Mouse (Mus musculus) urinary bladder, postnatal 10 days (tissue): ENCODE data around the gene Robo1.

Experiments
- DNase-seq: peaks from one replicate; pipeline ENCODE4 v3.0.0; 2022; ENCODE audit warnings: low spot score

Gene Robo1

GRCm38 (mm10) chr16:72307537-72308330 lies at the start of gene Robo1:
Gene Robo1, plus strand, starts transcription at chr16:72308306.
- no peak for DNase-seq

DNA sequence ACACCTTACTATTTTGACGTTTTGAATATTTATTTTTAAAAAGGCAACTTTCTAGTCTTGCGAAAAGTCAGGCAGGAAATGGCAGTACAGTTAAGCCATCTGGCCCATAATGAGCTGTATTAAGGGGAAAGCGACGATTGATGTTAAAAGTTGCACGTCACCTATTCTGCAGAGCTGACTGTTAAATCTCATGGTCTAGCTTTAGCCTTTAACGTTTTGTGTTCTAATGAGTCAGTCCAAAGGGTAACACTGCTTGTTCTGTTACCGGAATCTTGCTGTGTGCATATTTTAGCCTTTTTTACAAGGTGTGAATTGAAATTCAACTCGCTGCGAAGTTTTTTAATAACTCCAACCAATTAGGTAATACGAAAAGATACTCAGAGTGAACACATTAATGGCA lies 40.3 kb upstream of the Robo1 start:
- DNase-seq = no peak

DNA sequence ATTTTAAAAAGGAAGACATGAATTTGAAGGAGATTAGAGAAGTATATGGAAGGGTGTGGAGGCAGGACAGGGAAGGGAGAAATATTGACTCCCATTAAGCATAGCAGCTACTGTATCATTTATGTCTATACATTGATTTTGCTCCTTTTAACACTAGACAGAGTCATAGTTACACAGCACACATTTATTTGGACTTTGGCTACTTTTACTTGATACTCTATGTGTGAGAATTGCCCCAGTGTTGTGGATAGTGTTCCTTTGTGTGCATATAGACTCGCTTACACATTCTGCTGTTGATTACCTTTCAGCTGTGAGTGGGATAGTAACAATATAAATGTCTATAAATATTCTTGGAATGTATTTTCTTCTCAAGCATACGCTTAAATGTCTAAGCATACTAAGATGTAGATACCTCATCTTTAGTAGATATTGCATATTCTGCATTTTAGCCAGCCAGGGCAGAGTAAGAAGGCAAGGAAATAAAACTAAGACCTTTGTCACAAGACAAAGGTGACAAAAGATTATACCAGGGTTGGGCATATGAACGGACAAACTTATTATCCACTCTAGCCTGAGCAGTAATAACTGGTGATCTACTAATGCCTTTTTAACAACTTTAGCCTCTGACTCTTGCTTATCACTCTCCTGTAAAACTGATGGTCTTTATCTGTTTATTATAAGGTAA lies 31.6 kb upstream of the Robo1 start:
- no peak for DNase-seq

DNA sequence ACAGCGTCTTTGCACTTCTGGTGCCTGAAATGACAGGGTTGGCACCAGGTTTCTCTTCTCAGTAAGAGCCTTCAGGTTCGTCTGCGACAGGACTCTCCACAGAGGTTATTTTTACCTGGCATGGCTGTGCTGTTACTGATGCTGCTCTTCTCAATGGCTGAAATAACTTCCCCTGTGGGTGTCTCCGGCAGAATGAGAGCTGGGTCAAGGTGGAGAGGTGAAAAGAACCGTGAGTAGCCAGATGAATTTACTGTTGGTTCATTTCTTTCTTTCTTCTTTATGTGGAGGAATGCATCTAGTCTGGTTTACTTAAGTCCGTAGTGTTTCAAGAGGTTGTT lies 194 bp downstream of the Robo1 start:
- no peak for DNase-seq

GRCm38 (mm10) chr16:72327321-72327720 lies 19.2 kb downstream of the Robo1 start:
- DNase-seq = no peak

- no peak for DNase-seq
Observed at GRCm38 (mm10) chr16:72328579-72328978, 20.5 kb downstream of the Robo1 start.

DNA sequence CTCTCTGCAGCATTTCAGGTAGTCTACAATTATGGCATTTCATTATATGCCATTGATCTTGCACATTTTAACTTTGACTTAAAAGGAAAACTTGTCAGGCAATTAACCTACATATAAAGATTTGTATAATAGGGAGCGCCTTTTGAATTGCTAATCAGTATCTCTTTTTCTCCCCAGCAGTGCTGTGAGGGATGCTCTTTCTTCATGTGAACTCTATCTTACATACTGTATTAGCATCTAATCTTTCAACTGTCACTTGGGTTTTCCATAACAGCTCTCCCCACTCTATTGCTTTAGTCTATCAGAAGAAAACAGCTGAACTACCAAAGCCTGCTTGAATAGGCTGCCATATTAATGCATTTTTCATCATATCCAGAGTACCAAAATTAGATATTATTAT lies 29.7 kb downstream of the Robo1 start:
- DNase-seq = no peak

DNA sequence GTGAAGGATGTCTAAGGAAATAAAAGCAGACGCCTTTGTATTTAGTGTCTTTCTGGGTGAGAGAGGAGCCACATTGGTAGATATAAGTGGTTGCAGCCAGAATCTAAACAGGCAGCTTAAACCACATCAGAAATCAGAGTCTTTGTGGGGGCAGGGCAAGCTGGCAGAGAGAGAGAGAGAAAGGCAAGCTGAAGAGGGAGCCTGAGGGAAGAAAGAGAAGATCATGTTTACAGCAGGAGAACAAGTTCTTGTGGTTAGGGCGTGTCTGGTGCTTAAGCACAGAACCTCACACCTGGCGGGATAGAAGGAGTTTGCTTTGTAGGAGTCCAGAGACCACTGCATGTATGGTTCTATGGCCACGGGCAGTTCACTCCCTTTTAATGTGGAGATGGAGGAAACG lies 42.3 kb downstream of the Robo1 start:
- no peak for DNase-seq

DNA sequence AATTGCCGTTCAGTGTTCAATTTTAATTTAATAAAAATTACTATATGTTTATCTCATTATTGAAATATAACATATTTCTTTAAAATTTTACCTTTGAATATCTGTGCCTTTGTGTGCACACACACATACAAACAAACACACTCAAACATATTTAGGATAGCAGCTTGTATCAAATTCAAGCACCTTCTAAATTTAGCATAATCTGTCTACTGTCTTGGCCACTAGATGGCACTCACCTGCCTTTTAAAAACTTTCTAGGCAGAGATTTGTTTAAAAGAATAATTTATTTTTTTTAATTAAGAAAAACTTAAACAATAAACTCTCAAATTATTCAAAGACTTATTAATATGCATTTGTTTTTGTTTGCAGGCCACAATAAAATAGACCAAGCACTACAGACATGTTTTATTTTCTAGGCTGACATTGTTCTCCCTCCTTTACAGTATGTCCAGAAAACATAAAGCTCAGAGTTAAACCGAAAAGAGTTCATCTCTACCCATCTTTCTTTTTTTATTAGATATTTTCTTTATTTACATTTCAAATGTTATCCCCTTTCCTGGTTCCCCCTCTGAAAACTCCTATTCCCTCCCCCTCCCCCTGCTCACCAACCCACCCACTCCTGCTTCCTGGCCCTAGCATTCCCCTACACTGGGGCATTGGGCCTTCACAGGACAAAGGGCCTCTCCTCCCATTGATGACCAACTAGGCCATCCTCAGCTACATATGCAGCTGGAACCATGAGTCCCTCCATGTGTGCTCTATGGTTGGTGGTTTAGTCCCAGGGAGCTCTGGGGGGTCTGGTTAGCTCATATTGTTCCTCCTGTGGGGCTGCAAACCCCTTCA lies 48.6 kb downstream of the Robo1 start:
- no peak for DNase-seq

- no peak for DNase-seq
Observed at GRCm38 (mm10) chr16:72376896-72377295, 68.8 kb downstream of the Robo1 start.

DNA sequence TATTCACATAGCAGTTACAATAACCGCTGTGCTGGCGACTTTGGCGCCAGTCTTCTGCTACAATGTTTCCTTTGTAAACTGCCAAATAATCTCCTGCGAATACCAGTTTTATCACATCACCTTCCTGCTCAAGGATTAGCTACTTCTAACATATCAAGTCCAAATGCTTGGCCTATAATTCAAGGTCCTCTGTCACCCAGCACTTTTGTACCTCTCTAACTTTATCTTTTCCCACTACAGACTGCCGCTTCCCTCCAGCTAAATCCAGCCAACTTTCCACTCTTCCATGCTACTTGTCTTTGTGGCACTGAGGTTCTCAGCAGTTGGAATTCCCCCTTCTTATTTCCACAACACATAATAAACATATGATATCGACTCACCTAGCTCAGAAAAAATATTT lies 73.7 kb downstream of the Robo1 start:
- no peak for DNase-seq

DNA sequence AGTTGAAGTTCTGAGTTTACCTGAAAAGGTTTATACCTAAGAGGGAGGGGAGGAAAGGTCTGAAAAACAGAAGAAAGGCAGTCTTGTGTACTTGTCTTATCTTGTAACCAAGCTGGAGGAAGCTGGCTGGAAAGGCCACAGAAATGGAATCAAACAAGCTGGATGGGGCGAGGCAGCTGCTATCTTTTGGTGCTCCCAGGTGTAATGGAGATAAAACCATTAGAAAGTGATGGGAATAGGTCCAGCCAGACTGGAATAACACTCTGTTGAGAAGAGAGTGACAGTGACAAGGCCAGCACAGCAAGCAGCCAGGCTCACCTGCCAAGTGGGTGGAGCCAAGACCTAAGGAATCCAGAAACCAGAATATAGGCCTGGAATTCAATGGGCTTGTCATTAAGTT lies 75.5 kb downstream of the Robo1 start:
- no peak for DNase-seq

- DNase-seq = no peak
Observed at GRCm38 (mm10) chr16:72393512-72393911, 85.4 kb downstream of the Robo1 start.

DNA sequence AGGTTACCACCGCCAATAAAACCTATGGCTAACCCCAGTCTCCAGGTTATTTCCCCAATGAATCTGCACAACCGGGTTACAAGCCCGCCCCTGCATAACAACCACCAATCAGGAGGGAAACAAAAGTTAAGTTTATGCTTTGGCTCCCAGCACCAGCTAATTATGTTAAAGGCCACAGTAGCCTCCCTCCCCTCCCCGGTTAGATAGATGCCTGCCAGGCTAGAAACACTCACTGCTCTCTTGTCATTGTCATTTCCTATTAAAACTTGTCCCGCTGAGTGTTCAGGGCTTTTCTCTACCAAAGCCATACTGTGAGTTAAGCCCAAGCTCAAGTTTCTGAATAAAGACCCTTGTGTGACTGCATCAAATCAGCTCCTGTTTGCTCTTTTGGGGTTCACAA lies 90.7 kb downstream of the Robo1 start:
- no peak for DNase-seq

GRCm38 (mm10) chr16:72402381-72402780 lies 94.3 kb downstream of the Robo1 start:
- DNase-seq = no peak

DNA sequence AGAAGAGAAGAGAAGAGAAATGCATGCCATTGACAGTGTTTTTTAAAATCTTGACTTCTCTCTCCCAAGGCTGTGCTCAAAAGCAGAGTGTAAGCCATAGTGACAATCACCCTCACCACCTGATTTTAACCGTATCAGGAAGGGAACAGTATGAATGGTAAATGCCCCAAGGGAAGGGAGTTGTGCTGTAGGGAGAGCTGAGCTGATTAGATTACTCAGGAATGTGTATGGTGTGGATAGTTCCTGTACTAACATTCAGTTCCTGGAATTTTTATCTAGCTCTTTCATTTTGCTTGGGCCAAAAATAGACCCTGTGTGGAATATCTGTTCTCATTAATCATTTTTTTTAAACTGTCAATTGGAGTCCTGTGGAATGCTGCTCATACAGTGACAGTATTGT lies 101.7 kb downstream of the Robo1 start:
- no peak for DNase-seq

DNA sequence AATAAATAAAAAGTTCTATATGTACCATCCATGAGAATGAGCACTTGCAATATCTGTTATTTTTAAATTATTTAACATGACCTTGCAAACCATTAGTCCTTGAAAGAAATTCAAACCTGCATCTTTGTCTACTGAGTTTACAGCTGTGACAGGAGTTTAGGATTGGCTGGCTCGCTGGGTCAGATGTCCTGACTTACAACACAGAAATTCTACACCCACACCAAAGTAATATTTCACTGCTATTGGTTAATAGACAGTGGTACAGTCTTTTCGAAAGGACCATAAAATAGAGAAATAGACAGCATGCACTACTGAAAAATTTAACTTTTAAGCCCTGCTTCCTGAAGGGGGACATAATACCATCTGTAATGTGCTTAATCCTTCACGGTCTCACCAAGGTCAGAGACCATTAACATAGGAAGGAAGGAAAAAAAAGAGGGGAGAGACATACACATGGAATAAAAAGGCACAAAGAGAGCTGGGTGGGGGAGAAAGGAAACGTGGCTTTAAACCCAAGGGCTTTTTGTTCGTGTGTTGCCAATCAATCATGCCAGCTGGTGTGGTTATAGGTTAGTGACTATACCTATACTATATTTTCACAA lies 103.7 kb downstream of the Robo1 start:
- DNase-seq = no peak

DNA sequence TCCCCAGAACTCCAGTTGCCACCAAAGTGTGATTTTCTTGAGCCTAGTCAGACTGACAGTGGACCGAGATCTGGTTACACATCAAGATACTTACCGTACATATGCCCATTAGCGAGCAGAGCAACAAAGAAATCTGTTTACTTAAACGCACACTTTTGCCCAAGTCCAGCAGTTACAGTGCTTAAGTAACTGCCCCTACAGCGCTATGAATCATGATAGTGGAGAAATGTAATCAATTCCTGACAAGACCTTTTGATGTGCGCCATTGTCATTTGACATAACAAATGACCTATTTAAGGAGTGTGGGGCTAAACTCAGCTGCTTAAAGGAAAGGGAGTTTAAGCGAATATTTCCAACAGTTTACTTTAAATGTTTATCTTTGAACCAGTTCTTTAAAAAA lies 104.8 kb downstream of the Robo1 start:
- DNase-seq = no peak

- no peak for DNase-seq
Observed at GRCm38 (mm10) chr16:72419328-72420066, 111.4 kb downstream of the Robo1 start.

- no peak for DNase-seq
Observed at GRCm38 (mm10) chr16:72422426-72422825, 114.3 kb downstream of the Robo1 start.

GRCm38 (mm10) chr16:72434396-72434795 lies 126.3 kb downstream of the Robo1 start:
- DNase-seq = no peak
